Mouse (Mus musculus) cerebellum, adult 2 months (tissue): ENCODE measurements around the gene Eif2b1.

Experiments
- CTCF ChIP-seq: fragments of 200-500 bp; IDR thresholded peaks from 2 replicates; pipeline ENCODE4 v1.5.1; 2011; ENCODE audit warnings: low read depth, mild to moderate bottlenecking, control low read depth, low read length, moderate library complexity, borderline replicate concordance; ENCODE audit not compliant: insufficient read depth
- POLR2A ChIP-seq: fragments of 200-500 bp; IDR thresholded peaks from 2 replicates; pipeline ENCODE4 v1.6.1; 2011; ENCODE audit warnings: low read length, control low read depth, borderline replicate concordance; ENCODE audit not compliant: insufficient read depth

DNA sequence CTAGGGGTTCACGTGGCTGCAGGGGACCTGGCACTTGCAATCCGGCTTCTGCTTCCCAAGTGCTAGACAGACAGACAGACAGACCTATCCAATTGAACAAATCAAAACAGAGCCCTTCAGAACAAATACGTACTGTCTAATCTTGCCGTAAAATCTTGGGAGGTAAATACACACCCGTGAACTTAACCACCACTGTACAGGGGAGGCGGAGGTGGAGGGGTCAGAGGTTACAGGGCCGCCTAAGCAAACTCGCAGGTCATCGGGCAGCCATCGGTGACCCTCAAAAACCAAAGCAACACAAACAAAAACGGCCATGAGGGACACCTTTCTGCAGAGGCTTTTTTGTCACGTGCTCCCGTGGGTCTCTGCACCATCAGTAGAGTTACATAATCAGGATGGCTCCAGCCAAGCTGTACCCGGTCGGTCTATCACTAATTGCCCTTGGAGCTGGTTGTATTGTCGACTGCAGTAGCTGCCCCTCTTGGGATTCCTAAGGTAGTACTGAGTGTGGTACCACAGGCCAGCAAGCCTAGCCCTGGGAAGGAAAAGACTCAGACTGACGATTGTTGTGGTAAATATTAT is 26.2 kb upstream of the Eif2b1 start:
- TF ChIP-seq CTCF (no peak), POLR2A (no peak)
